Mouse (Mus musculus) thymus, postnatal 0 days (tissue): ENCODE results near the gene Ptprg. TPM values are rescaled to one million over a fixed set of nuclear protein-coding genes. Genes with fewer than 3 reads are reported as not detected.

Source experiments
- DNase-seq: peaks from one replicate; pipeline ENCODE4 v3.0.0-alpha.2; 2015; ENCODE audit warnings: low spot score
- polyA plus RNA-seq: library from polyadenylated mRNA; unstranded; fragments of >200 nt; fragmentation: Nextera tagmentation; extraction: Ambion mirVana; gene quantifications from 2 replicates; pipeline ENCODE4 v1.2.1, GENCODE M21; 2015

Gene Ptprg
- polyA plus RNA-seq, 1 experiment from 2014 or later, result 5.3 TPM

GRCm38 (mm10) chr14:11564456-11564855, 11.1 kb downstream of the Ptprg start:
- no peak for DNase-seq

- DNase-seq, result no peak
These were observed 12.0 kb downstream of the Ptprg start for GRCm38 (mm10) chr14:11565283-11565682.

DNA sequence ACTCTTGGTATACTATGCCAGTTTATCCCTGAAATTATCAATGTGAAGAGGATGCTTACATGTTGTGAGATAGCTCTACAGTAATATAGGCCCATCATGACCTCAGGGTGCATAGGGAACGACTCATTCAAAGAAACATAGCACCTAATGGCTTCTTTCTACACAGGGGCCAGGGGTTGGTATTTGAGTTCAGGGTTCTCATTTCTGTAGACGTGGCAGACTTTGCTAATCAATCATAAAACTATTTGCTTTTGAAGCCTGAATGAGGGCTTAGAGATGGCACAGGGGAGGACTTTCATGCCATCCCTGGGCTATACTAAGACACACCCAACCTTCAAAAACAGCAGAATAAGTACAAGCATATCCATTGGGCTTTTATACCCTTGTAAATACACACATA, 16.4 kb downstream of the Ptprg start:
- no peak for DNase-seq

DNA sequence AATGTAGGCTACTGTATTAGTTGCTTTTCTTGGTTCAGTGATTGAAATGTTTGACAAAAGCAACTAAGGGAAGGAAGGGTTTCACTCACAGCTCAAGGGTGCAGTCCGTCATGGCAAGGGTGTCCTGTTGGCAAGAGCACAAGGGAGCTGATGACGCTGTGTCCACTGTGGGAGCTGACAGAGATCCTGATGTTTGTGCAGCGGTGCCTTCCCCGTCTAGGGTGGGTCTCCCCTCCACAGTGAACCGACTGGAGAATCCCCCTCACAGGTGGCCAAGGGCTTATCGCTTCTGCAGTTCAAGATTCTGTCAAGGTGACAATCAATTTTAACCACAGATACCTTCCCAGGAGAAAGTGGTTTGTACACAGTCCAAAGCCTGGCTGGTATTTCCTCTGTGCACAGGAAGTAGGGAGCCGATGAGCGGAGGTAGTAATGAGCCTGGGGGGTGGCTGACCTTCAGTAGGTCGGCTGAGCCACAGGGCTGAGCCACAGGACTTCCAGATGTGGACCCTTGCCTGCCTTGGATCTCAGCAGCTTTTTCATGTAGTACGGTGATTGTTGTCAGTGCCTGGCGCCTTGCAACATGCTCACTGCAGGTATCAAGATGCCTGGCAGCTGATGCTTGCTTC, 18.5 kb downstream of the Ptprg start:
- no peak for DNase-seq

DNA sequence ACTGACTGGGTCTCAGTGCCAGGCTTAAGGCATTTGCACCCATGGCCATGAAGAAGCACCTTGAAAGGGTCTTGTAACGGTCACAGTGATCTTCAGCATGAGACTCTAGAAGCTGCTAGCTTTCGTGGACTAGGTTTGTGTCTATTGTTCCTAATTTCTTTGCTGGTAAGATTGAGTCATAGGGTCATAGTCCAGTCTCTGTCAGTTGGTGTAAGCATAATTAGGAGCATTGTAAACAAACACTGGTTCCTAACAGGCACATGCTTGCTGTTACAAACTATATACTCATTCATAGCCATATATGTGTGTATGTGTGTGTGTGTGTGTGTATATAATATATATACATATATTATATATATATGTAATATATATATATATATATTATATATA, 19.1 kb downstream of the Ptprg start:
- no peak for DNase-seq

DNA sequence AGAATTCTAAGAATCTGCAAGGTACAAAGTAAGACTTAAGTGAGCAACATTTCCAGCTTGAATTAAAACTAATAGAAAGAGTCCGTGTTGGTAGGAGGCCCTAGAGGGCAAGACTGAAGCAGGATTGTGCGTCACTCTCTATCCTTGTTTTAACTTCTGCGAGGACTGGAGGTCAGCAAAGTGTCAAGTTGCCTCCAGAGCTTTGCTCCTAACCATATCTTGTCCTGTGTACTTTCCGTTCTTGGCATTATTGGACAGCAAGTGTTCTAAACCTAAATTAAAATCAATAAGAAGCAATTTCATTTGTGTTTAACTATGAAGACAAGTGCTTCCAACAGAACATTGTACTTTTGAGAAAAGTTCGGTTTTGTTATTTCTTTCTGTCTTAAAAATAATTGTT, 20.4 kb downstream of the Ptprg start:
- DNase-seq, result no peak

DNA sequence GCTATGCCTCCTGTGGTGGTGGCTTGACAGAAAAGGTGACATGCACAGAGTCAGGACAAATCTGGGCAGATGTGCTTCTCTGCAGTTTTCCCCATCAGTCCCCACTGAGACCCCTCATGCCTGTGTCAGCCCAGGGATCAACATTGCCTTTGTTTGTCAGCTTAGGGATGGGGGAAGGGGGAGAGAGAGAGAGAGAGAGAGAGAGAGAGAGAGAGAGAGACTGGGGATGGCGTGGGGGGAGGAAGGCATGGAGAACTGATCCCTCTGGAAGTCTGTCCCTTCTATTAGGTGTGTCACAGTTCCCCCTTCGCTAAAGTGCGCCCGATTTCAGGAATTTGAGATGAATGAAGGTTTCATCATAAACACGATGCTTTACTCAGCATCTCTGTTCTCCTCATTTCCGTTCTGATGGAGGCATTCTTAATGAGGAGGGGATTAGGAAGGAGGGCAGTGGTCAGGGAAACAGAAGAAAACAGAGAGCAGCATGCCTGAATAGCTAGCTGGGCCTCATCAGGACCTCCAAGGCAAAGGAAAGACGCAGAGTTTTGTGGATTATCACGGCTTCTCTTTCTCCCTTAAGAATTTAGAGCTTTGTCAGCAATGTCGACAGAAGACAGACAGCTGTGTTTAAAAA, 24.1 kb downstream of the Ptprg start:
- DNase-seq, result no peak

- no peak for DNase-seq
These were observed 24.6 kb downstream of the Ptprg start for GRCm38 (mm10) chr14:11577910-11578309.

GRCm38 (mm10) chr14:11578492-11578967, 25.2 kb downstream of the Ptprg start:
- no peak for DNase-seq

- DNase-seq, result no peak
These were observed 26.6 kb downstream of the Ptprg start for GRCm38 (mm10) chr14:11579950-11580349.

GRCm38 (mm10) chr14:11584263-11584662, 30.9 kb downstream of the Ptprg start:
- DNase-seq, result no peak

DNA sequence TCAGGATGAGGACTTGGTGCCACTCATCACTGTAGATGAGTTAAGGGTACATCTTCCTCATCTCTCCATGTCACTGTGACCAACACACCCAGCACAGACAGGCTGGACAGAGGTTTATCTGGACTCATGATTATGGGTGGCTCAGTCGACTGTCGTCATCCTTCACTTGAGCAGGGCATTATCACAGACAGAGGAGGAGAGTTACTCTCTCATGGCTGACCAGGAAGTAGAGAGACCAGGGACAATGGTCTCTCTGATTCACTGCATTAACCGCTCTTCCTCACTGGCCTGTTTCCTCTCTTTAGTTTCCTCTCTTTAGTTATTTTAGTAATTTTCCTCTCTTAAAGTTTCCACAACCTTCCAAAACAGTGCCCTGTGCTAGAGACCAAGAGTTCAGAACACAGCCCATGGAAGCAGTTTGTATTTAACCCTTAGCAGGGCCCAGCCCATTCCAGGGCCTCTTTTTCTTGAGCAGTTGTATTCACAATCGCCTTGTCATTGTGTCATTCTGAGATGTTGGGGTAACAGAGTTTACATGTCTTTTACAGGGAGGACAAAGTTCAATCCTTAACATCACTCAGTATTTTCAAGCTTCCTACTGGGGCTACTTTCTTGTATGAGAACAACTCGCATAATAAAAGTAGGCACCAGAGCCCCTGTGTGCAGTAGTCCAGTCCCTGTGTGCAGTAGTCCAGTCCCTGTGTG, 31.7 kb downstream of the Ptprg start:
- no peak for DNase-seq

DNA sequence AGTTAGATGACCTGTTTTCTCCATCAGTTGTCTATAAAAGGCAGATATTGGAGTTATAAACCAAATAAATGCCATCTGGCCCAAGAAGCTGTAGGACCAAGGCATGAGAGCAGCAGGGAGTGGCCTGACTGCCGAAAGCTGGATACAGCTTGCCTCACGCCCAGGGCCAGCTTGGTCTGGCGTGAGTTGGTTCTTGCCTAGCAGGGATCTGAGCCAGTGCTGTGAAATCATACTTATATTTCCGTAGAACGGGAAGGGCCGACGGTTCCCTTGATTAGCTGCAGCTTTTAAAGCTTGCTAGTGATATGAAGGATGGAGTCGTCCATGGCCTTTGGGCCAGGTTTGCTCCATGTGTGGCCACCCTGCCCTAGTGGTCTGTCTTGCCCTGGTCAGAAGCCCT, 37.1 kb downstream of the Ptprg start:
- no peak for DNase-seq

DNA sequence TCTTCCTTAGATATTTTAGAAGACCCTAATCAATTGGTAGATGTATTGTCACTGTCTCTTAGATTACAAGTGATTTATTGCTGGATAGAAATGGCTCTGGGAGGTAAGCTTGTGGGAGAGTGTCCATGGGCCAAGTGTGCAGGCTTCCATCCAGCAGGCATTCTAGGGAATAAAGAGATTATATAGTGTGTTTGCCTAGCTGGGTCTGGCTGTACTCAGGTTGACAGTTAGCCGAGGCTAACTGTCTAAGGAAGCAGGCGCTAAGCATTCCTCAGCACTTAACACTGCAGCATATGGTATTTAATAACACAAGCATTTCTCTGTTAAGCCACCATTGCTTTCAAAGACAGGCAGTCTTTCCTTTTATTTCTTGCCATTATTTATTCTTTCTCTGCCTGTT, 39.3 kb downstream of the Ptprg start:
- no peak for DNase-seq

- no peak for DNase-seq
These were observed 41.0 kb downstream of the Ptprg start for GRCm38 (mm10) chr14:11594336-11594735.

DNA sequence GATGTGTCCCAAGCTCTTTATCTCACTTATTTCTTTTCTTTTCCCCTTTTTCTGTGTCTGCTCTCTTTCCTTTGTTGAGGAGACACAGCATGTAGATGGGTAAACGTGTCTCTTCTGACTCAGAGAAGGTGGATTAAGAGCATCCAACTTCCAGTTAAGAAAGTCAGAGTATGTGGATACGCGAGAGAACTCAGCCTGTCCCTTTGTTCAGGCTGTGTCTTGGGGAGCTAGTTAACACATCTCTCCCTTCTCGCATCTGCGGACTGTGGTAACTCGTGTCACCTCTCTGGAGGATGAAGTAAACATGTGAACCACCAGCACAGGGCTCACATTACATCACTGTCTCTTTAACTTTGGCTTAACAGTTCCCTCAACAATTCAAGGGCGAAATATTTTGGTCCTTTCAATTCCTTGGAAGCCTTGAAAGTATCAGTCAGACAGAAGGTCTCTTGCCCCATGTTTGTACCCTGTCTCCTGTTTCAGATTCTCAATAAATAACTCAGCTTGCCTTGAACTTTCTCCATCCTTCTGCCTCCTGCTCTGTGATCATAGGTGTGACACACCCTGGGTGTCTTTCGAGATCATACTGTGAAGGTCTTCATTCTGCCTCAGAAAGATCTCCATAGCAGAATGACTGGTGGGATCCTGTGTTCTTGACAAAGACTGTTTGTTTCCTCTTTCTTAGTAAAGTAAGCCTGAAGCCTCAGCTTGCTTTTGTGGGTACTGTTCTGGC, 51.0 kb downstream of the Ptprg start:
- DNase-seq, result no peak

DNA sequence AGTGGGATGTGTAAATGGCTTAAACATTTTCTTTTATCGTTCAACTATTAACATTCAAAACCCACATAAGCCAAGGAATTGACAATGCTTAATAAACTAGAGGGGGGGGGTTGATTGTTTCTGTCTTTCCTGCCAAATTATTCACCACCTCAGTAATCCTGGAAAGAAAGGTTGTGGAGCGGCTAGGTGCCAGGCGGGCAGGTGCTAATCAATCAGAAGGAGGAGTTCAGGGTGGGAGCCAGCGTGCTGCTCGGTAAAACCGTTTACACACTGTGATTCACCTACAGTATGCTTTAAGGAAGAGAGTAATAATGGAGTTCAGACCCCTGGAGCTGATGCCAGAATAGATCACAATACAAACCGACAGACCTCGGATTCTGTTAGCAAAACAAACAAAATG, 55.0 kb downstream of the Ptprg start:
- DNase-seq, result no peak

DNA sequence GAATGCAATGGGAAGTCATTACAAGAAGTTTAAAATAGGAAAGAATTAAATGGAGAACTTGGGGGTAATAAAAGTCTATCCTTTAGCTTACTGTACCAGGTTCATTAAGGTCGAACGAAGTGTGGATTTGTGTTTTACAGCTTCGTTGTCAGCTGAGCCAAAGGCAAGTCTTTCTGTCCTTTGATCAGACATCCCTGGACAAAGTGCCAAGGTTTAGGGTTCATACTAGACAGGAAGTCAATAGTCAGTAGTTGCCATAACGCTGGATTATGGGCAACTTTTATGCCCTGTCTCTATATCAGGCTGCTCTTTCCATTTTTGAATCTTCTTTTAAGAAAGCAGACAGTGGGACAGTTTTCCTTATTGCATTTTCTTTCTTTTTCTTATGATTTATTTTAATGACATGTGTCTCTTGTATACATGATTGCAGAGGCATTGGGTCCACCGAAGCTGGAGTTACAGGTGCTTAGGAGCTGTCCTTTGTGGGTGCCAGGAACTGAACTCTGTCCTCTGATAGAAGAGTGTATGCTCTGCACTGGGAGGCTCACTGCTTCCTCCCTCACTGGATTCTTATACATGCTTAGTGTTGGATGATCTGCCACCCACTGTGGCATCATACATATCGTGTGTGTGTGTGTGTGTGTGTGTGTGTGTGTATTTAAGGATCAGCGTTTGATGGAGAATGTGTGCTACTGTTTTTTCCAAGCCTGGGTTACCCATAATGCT, 56.7 kb downstream of the Ptprg start:
- no peak for DNase-seq

DNA sequence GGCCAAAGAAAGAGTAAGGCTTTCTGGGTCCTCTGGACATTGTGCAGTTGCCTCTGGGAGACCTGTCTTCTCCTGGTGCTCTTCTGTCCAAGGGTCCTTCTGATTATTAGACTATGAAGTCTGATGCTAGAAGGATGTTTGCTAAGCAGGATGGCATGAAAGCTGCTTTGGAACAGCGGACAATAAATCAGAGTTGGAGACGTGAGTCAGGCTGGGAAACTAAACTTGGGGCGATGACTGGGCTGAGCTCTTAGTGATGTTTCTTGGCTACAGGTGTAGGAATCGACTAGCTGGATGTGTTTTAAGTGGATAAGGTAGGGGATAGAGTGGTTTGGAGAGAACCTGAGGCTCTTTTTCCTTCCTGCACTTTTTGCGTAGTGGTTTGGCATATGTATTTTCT, 59.1 kb downstream of the Ptprg start:
- no peak for DNase-seq

- DNase-seq, result no peak
These were observed 59.8 kb downstream of the Ptprg start for GRCm38 (mm10) chr14:11613146-11613545.

- DNase-seq, result no peak
These were observed 62.4 kb downstream of the Ptprg start for GRCm38 (mm10) chr14:11615697-11616096.
